Mouse (Mus musculus): ENCODE data around the gene Agfg2.

Gene Agfg2

GRCm38 (mm10) chr5:137633397-137634084, 51.0 kb downstream of the Agfg2 start:
- TF ChIP-seq GATA4 (IDR thresholded peaks at IDR 0.05; ENCODE audit: insufficient replicate concordance, low read length) = no peak

GRCm38 (mm10) chr5:137631591-137631990, 52.9 kb downstream of the Agfg2 start:
- TF ChIP-seq GATA4 (IDR thresholded peaks at IDR 0.05; ENCODE audit: insufficient replicate concordance, low read length) = no peak

GRCm38 (mm10) chr5:137631171-137631570, 53.4 kb downstream of the Agfg2 start:
- TF ChIP-seq GATA4 (IDR thresholded peaks at IDR 0.05; ENCODE audit: insufficient replicate concordance, low read length) = no peak

GRCm38 (mm10) chr5:137630602-137631001, 53.9 kb downstream of the Agfg2 start:
- no peak for TF ChIP-seq GATA4 (IDR thresholded peaks at IDR 0.05; ENCODE audit: insufficient replicate concordance, low read length)

GRCm38 (mm10) chr5:137629906-137630545, 54.5 kb downstream of the Agfg2 start:
- TF ChIP-seq GATA4 (IDR thresholded peaks at IDR 0.05; ENCODE audit: insufficient replicate concordance, low read length) = no peak

GRCm38 (mm10) chr5:137629306-137629721, 55.2 kb downstream of the Agfg2 start:
- no peak for TF ChIP-seq GATA4 (IDR thresholded peaks at IDR 0.05; ENCODE audit: insufficient replicate concordance, low read length)

- TF ChIP-seq GATA4 (IDR thresholded peaks at IDR 0.05; ENCODE audit: insufficient replicate concordance, low read length) = peak; percentile 95; the same call in 1 of the 2 replicates
Observed at GRCm38 (mm10) chr5:137628498-137629305, 55.8 kb downstream of the Agfg2 start, which contains the start of the genes Fbxo24, Lrch4 and Gm20605. Gene Fbxo24, minus strand, starts transcription at chr5:137629002. Gene Lrch4, plus strand, starts transcription at chr5:137629121. Gene Gm20605, plus strand, starts transcription at chr5:137629175.

- TF ChIP-seq GATA4 (IDR thresholded peaks at IDR 0.05; ENCODE audit: insufficient replicate concordance, low read length) = no peak
Observed at GRCm38 (mm10) chr5:137627991-137628390, 56.5 kb downstream of the Agfg2 start.

GRCm38 (mm10) chr5:137623937-137624530, 60.5 kb downstream of the Agfg2 start:
- no peak for TF ChIP-seq GATA4 (IDR thresholded peaks at IDR 0.05; ENCODE audit: insufficient replicate concordance, low read length)

GRCm38 (mm10) chr5:137615347-137615746, 69.2 kb downstream of the Agfg2 start:
- TF ChIP-seq GATA4 (IDR thresholded peaks at IDR 0.05; ENCODE audit: insufficient replicate concordance, low read length) = no peak

GRCm38 (mm10) chr5:137613550-137613949, 71.0 kb downstream of the Agfg2 start, which contains the start of gene Pcolce:
Gene Pcolce, minus strand, starts transcription at chr5:137613784.
- TF ChIP-seq GATA4 (IDR thresholded peaks at IDR 0.05; ENCODE audit: insufficient replicate concordance, low read length) = no peak

GRCm38 (mm10) chr5:137613076-137613475, 71.5 kb downstream of the Agfg2 start:
- TF ChIP-seq GATA4 (IDR thresholded peaks at IDR 0.05; ENCODE audit: insufficient replicate concordance, low read length) = no peak

GRCm38 (mm10) chr5:137611245-137611602, 73.3 kb downstream of the Agfg2 start:
- TF ChIP-seq GATA4 (IDR thresholded peaks at IDR 0.05; ENCODE audit: insufficient replicate concordance, low read length) = no peak

GRCm38 (mm10) chr5:137610548-137611244, 73.8 kb downstream of the Agfg2 start:
- no peak for TF ChIP-seq GATA4 (IDR thresholded peaks at IDR 0.05; ENCODE audit: insufficient replicate concordance, low read length)

GRCm38 (mm10) chr5:137610056-137610455, 74.5 kb downstream of the Agfg2 start:
- TF ChIP-seq GATA4 (IDR thresholded peaks at IDR 0.05; ENCODE audit: insufficient replicate concordance, low read length) = no peak

Data from liver, adult (tissue).